Mouse (Mus musculus): Measurements from ENCODE around the gene Krtap4-8. TPM values are rescaled to one million over a fixed set of nuclear protein-coding genes. Genes with fewer than 3 reads are reported as not detected.
"Not testable (repeated sequence)": the region's sequence is repeated elsewhere in the genome, so short reads cannot be mapped to it uniquely, and the experiment has no call there.

The Krtap4-8 gene
- total RNA-seq (2021): not detected
- long read RNA-seq, experiment 1: 0 reads
- long read RNA-seq, experiment 2: 0 reads

- intact Hi-C loops (cut with DNase I): no loop called here
- no peak for DNase-seq
- no peak for TF ChIP-seq CTCF (IDR thresholded peaks at IDR 0.05)
- no peak within 1 kb of the TSS for H3K4me3 ChIP-seq
- H3K27ac ChIP-seq: no peak within 1 kb of the TSS
Observed at GRCm38 (mm10) chr11:99780604-99781003, at the start of gene Krtap4-8. Krtap4-8 (minus strand) TSS chr11:99780704.

- DNase-seq; H3K4me3 ChIP-seq; intact Hi-C loops (cut with DNase I); H3K27ac ChIP-seq: not testable (repeated sequence)
Observed at GRCm38 (mm10) chr11:99815566-99815965, 35.1 kb upstream of the Krtap4-8 start, which contains the start of gene Gm11564. Gm11564 (minus strand) TSS chr11:99815666.

- H3K27ac ChIP-seq; H3K4me3 ChIP-seq; intact Hi-C loops (cut with DNase I); DNase-seq: not testable (repeated sequence)
Observed at GRCm38 (mm10) chr11:99809792-99810191, 29.3 kb upstream of the Krtap4-8 start, which contains the start of gene Krtap4-13. Krtap4-13 (minus strand) TSS chr11:99809892.

- H3K4me3 ChIP-seq; intact Hi-C loops (cut with DNase I); H3K27ac ChIP-seq; DNase-seq: not testable (repeated sequence)
Observed at GRCm38 (mm10) chr11:99804346-99804745, 23.8 kb upstream of the Krtap4-8 start, which contains the start of gene Gm11554. Gm11554 (minus strand) TSS chr11:99804446.

GRCm38 (mm10) chr11:99798832-99799231 lies 18.3 kb upstream of the Krtap4-8 start, which contains the start of gene Gm11569:
Gm11569 (minus strand) TSS chr11:99798932.
- intact Hi-C loops (cut with DNase I); DNase-seq; H3K4me3 ChIP-seq; H3K27ac ChIP-seq: not testable (repeated sequence)

GRCm38 (mm10) chr11:99793367-99793766 lies 12.9 kb upstream of the Krtap4-8 start, which contains the start of gene Gm11596:
Gm11596 (minus strand) TSS chr11:99793467.
- no peak within 1 kb of the TSS for H3K27ac ChIP-seq
- intact Hi-C loops (cut with DNase I): no loop called here
- no peak within 1 kb of the TSS for H3K4me3 ChIP-seq
- no peak for TF ChIP-seq CTCF (IDR thresholded peaks at IDR 0.05)
- no peak for DNase-seq

GRCm38 (mm10) chr11:99784900-99785299 lies 4.4 kb upstream of the Krtap4-8 start, which contains the start of gene Krtap4-9:
Krtap4-9 (plus strand) TSS chr11:99785200.
- intact Hi-C loops (cut with DNase I); H3K27ac ChIP-seq; DNase-seq; H3K4me3 ChIP-seq: not testable (repeated sequence)

- intact Hi-C loops (cut with DNase I): no loop called here
- Histone ChIP-seq H3K4me3 (no peak overlapping the region), H3K27ac (no peak overlapping the region)
- no peak for DNase-seq
- TF ChIP-seq CTCF (IDR thresholded peaks at IDR 0.05): no peak
Observed at GRCm38 (mm10) chr11:99778401-99778800, 2.1 kb downstream of the Krtap4-8 start.

- DNase-seq; intact Hi-C loops (cut with DNase I); H3K27ac ChIP-seq; H3K4me3 ChIP-seq: not testable (repeated sequence)
Observed at GRCm38 (mm10) chr11:99772813-99773212, 7.7 kb downstream of the Krtap4-8 start, which contains the start of gene Gm11595. Gm11595 (minus strand) TSS chr11:99772913.

- no peak for TF ChIP-seq CTCF (IDR thresholded peaks at IDR 0.05)
- Histone ChIP-seq H3K27ac (no peak overlapping the region), H3K4me3 (no peak overlapping the region)
- intact Hi-C loops (cut with DNase I): no loop called here
- no peak for DNase-seq
Observed at GRCm38 (mm10) chr11:99768410-99768809, 12.1 kb downstream of the Krtap4-8 start.

- Histone ChIP-seq H3K27ac (no peak overlapping the region), H3K4me3 (no peak overlapping the region)
- intact Hi-C loops (cut with DNase I): no loop called here
- no peak for DNase-seq
- TF ChIP-seq CTCF (IDR thresholded peaks at IDR 0.05): no peak
Observed at GRCm38 (mm10) chr11:99758877-99759276, 21.6 kb downstream of the Krtap4-8 start.

GRCm38 (mm10) chr11:99743985-99744384 lies 36.5 kb downstream of the Krtap4-8 start:
- intact Hi-C loops (cut with DNase I): no loop called here
- DNase-seq: no peak
- TF ChIP-seq CTCF (IDR thresholded peaks at IDR 0.05): no peak
- Histone ChIP-seq H3K27ac (no peak overlapping the region), H3K4me3 (no peak overlapping the region)

GRCm38 (mm10) chr11:99734190-99734589 lies 46.3 kb downstream of the Krtap4-8 start, which contains the start of gene Gm14180:
Gm14180 (minus strand) TSS chr11:99734290.
- intact Hi-C loops (cut with DNase I): no loop called here

More at GRCm38 (mm10) chr11:99734190-99734589, 46.3 kb downstream of the Krtap4-8 start, which contains the start of gene Gm14180:
- H3K4me3 ChIP-seq: no peak within 1 kb of the TSS
- TF ChIP-seq CTCF (IDR thresholded peaks at IDR 0.05): no peak
- no peak within 1 kb of the TSS for H3K27ac ChIP-seq
- no peak for DNase-seq

Other genes with a start within 250 kb of the Krtap4-8 start
- gene Krt40, start 237.5 kb downstream of the Krtap4-8 start, total RNA-seq (2021): not detected
- not detected for gene Krtap3-3, start 229.8 kb downstream of the Krtap4-8 start, total RNA-seq (2021)
- gene Krtap3-2, start 223.9 kb downstream of the Krtap4-8 start, total RNA-seq (2021): not detected
- gene Gm11939, start 221.2 kb downstream of the Krtap4-8 start, total RNA-seq (2021): not detected
- not detected for gene Krtap3-1, start 214.1 kb downstream of the Krtap4-8 start, total RNA-seq (2021)
- gene Krtap1-5, start 199.7 kb downstream of the Krtap4-8 start, total RNA-seq (2021): not detected
- gene Krtap1-4, start 197.1 kb downstream of the Krtap4-8 start, total RNA-seq (2021): not detected
- not detected for gene Krtap1-3, start 189.4 kb downstream of the Krtap4-8 start, total RNA-seq (2021)
- not detected for gene Krtap9-3, start 182.6 kb downstream of the Krtap4-8 start, total RNA-seq (2021)
- not detected for gene Gm11938, start 177.4 kb downstream of the Krtap4-8 start, total RNA-seq (2021)
- gene Gm11937, start 170.5 kb downstream of the Krtap4-8 start, total RNA-seq (2021): not detected
- gene Krtap2-4, start 165.9 kb downstream of the Krtap4-8 start, total RNA-seq (2021): not detected
- gene Gm11562, start 160.3 kb downstream of the Krtap4-8 start, total RNA-seq (2021): not detected
- gene Krtap4-1, start 152.5 kb downstream of the Krtap4-8 start, total RNA-seq (2021): not detected
- not detected for gene Krtap4-2, start 145.6 kb downstream of the Krtap4-8 start, total RNA-seq (2021)
- not detected for gene Krtap4-7, start 136.6 kb downstream of the Krtap4-8 start, total RNA-seq (2021)
- gene Gm11555, start 130.5 kb downstream of the Krtap4-8 start, total RNA-seq (2021): not detected
- gene Gm11563, start 121.7 kb downstream of the Krtap4-8 start, total RNA-seq (2021): not detected
- gene Krtap4-6, start 114.7 kb downstream of the Krtap4-8 start, total RNA-seq (2021): not detected
- not detected for gene Gm14190, start 90.0 kb downstream of the Krtap4-8 start, total RNA-seq (2021)
- not detected for gene Gm14180, start 46.4 kb downstream of the Krtap4-8 start, total RNA-seq (2021)
- not detected for gene Gm11595, start 7.8 kb downstream of the Krtap4-8 start, total RNA-seq (2021)
- not detected for gene Krtap4-9, start 4.5 kb upstream of the Krtap4-8 start, total RNA-seq (2021)
- gene Gm11596, start 12.8 kb upstream of the Krtap4-8 start, total RNA-seq (2021): not detected
- not detected for gene Gm11569, start 18.2 kb upstream of the Krtap4-8 start, total RNA-seq (2021)
- gene Gm11554, start 23.7 kb upstream of the Krtap4-8 start, total RNA-seq (2021): not detected
- gene Krtap4-13, start 29.2 kb upstream of the Krtap4-8 start, total RNA-seq (2021): not detected
- not detected for gene Gm11564, start 35.0 kb upstream of the Krtap4-8 start, total RNA-seq (2021)
- gene 2300003K06Rik, start 57.4 kb upstream of the Krtap4-8 start, total RNA-seq (2021): not detected
- not detected for gene Krtap4-16, start 70.9 kb upstream of the Krtap4-8 start, total RNA-seq (2021)
- not detected for gene Gm11568, start 77.2 kb upstream of the Krtap4-8 start, total RNA-seq (2021)
- not detected for gene Gm11559, start 83.8 kb upstream of the Krtap4-8 start, total RNA-seq (2021)
- gene Krtap9-1, start 92.7 kb upstream of the Krtap4-8 start, total RNA-seq (2021): not detected
- gene Gm11567, start 98.5 kb upstream of the Krtap4-8 start, total RNA-seq (2021): not detected
- gene Krtap31-1, start 127.2 kb upstream of the Krtap4-8 start, total RNA-seq (2021): not detected
- not detected for gene Gm11565, start 134.0 kb upstream of the Krtap4-8 start, total RNA-seq (2021)
- gene Krtap31-2, start 155.6 kb upstream of the Krtap4-8 start, total RNA-seq (2021): not detected
- not detected for gene Krtap9-5, start 167.8 kb upstream of the Krtap4-8 start, total RNA-seq (2021)
- gene Krtap29-1, start 198.3 kb upstream of the Krtap4-8 start, total RNA-seq (2021): not detected
- gene Krtap16-1, start 205.9 kb upstream of the Krtap4-8 start, total RNA-seq (2021): not detected
- not detected for gene Krtap17-1, start 213.3 kb upstream of the Krtap4-8 start, total RNA-seq (2021)
- gene Krt33a, start 235.5 kb upstream of the Krtap4-8 start, total RNA-seq (2021): not detected
- gene Krt33b, start 249.2 kb upstream of the Krtap4-8 start, total RNA-seq (2021): not detected

Data from gastrocnemius, adult 2 months (tissue).